Mouse (Mus musculus) erythroblast, adult 5-6 weeks (primary cell): Measurements from ENCODE around the gene Ada. TPM values are rescaled to one million over a fixed set of nuclear protein-coding genes. Genes with fewer than 3 reads are reported as not detected.
A peak's percentile ranks its signal among the peaks of the same experiment; 100 is the strongest.
"Not testable (repeated sequence)": the region's sequence is repeated elsewhere in the genome, so short reads cannot be mapped to it uniquely, and the experiment has no call there.

Source experiments
- ATAC-seq: replicated peaks from 2 replicates; pipeline ENCODE4 v1.8.0; 2016; ENCODE audit warnings: moderate number of reproducible peaks, mild to moderate bottlenecking, moderate TSS enrichment, inconsistent platforms; ENCODE audit not compliant: poor library complexity, low FRiP score, severe bottlenecking
- total RNA-seq, 2 experiments: library from RNA; stranded (forward) in 1 of 2; stranded (reverse) in 1 of 2; fragments of 150-400 nt in 1 of 2; fragments of 200-764, 138-1000 nt in 1 of 2; gene quantifications; 2 replicates each; pipeline versions ENCODE4 v1.2.3 to v1.2.4; 2015 to 2017; ENCODE audit warnings: low replicate concordance in 2 of 2

Ada gene
- total RNA-seq, 2 experiments from 2014 or later: 4.4 to 5.2 TPM

GRCm38 (mm10) chr2:163702431-163702830 lies 47.6 kb downstream of the Ada start:
- no peak for ATAC-seq

- no peak for ATAC-seq
Measured at GRCm38 (mm10) chr2:163699078-163699780, 50.8 kb downstream of the Ada start.

- no peak for ATAC-seq
Measured at GRCm38 (mm10) chr2:163697764-163698480, 52.1 kb downstream of the Ada start.

GRCm38 (mm10) chr2:163696763-163697162 lies 53.3 kb downstream of the Ada start:
- ATAC-seq: no peak

GRCm38 (mm10) chr2:163693716-163694314 lies 56.2 kb downstream of the Ada start:
- ATAC-seq: no peak

GRCm38 (mm10) chr2:163692873-163693612 lies 57.0 kb downstream of the Ada start:
- 0 out of 2 replicates have a peak, but pooled peaks have one; percentile 34 for ATAC-seq

GRCm38 (mm10) chr2:163691846-163692605 lies 58.0 kb downstream of the Ada start:
- ATAC-seq: 0 out of 2 replicates have a peak, but pooled peaks have one; percentile 26

GRCm38 (mm10) chr2:163690409-163691304 lies 59.4 kb downstream of the Ada start:
- ATAC-seq: no peak

GRCm38 (mm10) chr2:163689771-163690170 lies 60.3 kb downstream of the Ada start:
- no peak for ATAC-seq

- ATAC-seq: not testable (repeated sequence)
Measured at GRCm38 (mm10) chr2:163688377-163688776, 61.7 kb downstream of the Ada start.

GRCm38 (mm10) chr2:163686886-163687285 lies 63.2 kb downstream of the Ada start:
- ATAC-seq: no peak

GRCm38 (mm10) chr2:163686233-163686632 lies 63.8 kb downstream of the Ada start:
- ATAC-seq: no peak

- ATAC-seq: no peak
Measured at GRCm38 (mm10) chr2:163685761-163686200, 64.3 kb downstream of the Ada start.

- no peak for ATAC-seq
Measured at GRCm38 (mm10) chr2:163685287-163685686, 64.8 kb downstream of the Ada start.

GRCm38 (mm10) chr2:163682344-163682743 lies 67.7 kb downstream of the Ada start:
- ATAC-seq: no peak

- no peak for ATAC-seq
Measured at GRCm38 (mm10) chr2:163676745-163677144, 73.3 kb downstream of the Ada start.
